Mouse (Mus musculus) left cerebral cortex, adult 8-10 months (tissue): ENCODE measurements around the gene Prap1. TPM values are rescaled to one million over a fixed set of nuclear protein-coding genes. Genes with fewer than 3 reads are reported as not detected.

ENCODE experiments used
- DNase-seq, 2 experiments: peaks; one replicate each; pipeline ENCODE4 v3.0.0; 2022; ENCODE audit warnings: low spot score in 2 of 2
- total RNA-seq, 4 experiments: library from RNA; stranded (reverse); gene quantifications; 2 replicates each; pipeline ENCODE4 v1.2.4; 2022

Prap1 gene
- total RNA-seq, 4 experiments from 2014 or later, result not detected

DNA sequence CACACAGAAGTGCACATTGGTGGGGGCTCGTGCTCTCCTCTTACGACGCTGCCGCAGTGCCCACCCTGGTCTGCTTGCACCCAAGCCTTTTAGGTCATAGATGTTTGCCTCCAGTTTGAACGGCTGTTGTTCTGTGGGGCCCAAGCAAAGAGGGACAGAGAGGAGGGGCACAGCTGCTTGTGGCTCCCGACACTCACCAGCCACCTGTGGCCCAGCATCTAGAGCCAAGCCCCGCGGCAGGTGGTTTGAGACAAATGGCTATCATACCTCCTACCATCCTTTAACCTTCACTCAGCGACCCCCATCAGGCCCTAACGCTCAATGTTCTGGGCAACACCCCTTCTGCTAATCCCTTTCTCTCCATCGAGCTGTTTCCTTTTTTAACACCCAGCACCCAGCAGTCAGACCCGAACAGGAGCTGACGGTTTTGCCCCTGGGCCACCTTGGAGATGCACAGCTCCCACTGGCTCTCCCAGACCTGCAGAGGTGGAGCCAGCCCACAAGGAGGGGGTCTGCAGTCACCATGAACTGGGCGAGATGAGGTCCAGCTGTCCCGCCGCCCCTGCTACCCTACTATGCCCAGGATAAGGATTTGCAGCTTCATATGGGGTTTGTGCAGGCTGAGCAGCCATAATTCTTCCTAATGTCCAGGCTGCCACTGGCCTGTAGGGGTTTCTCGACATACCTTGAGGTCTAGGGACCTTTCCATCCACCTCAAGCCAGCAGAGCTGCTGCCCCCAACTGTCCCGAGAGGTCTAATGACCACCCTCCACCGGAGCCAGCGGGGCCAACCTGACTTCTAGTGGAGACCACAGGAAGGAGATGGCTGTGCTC is 11.6 kb upstream of the Prap1 start:
- DNase-seq, result peak; percentile 52 to 55

- DNase-seq, result peak; percentile 80 to 97
These were observed 10.9 kb upstream of the Prap1 start, which contains the start of gene Caly for GRCm38 (mm10) chr7:140082242-140082678. TSS of gene Caly (minus strand) at chr7:140082548.

- DNase-seq, result no peak
These were observed 2.6 kb upstream of the Prap1 start for GRCm38 (mm10) chr7:140090601-140091000.

DNA sequence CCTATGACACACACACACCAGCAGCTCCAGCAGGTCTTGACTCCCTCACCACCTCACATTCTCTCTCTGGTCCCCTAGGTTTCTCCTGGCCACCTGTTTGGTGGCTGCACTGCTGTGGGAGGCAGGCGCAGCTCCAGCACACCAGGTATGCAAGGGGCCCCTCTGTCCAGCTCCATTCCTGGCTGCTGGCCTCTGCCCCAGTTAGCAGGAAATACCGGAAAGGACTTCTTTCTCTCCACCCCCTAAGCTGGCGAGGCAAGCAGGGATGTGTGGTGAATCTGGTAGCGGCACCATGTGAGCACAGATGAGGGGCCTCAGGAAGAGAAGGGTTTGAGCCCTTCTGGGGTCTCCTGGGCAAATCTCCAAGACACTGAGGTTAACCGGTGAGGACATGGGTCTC is 1.8 kb downstream of the Prap1 start:
- no peak for DNase-seq

GRCm38 (mm10) chr7:140095556-140095955 is 2.4 kb downstream of the Prap1 start:
- DNase-seq, result no peak

DNA sequence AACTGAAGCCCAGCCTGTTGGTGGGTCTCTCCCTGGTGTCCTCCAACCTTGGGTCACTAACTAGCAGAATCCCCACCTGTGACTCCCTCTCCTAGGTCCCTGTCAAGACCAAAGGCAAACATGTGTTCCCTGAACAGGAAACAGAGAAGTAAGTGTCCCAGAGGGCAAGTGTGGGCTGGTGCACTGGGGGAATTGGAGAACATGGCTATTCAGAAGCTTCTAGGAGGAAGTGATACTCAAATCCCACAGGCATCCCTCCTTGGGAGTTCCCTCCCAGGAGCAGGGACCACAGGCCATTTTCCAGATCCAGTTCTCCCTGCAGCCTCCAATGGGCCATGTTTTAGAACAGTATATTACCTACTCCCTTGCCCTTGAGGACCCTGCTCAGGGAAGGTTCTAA is 2.9 kb downstream of the Prap1 start:
- DNase-seq, result no peak

DNA sequence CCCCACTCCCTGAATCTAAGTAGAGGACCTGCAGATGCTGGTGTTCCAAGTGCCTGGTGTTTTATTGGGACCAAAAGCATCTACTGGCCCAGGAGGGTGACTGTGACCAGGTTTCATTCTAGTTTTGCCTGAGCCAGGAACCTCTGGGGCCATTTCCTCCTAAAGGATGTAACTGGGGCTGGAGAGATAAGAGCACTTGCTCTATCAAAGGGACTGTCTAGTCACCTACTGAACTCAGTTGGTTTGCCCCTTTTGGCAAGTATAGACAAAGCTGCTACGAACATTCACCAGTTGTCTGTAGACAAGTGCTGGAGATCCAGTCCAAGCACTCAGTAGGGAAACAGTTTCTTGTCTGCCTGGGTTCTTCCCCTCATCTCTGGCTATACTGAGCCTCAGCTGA is 5.3 kb downstream of the Prap1 start:
- no peak for DNase-seq

GRCm38 (mm10) chr7:140101498-140101897 is 8.3 kb downstream of the Prap1 start:
- DNase-seq, result no peak

DNA sequence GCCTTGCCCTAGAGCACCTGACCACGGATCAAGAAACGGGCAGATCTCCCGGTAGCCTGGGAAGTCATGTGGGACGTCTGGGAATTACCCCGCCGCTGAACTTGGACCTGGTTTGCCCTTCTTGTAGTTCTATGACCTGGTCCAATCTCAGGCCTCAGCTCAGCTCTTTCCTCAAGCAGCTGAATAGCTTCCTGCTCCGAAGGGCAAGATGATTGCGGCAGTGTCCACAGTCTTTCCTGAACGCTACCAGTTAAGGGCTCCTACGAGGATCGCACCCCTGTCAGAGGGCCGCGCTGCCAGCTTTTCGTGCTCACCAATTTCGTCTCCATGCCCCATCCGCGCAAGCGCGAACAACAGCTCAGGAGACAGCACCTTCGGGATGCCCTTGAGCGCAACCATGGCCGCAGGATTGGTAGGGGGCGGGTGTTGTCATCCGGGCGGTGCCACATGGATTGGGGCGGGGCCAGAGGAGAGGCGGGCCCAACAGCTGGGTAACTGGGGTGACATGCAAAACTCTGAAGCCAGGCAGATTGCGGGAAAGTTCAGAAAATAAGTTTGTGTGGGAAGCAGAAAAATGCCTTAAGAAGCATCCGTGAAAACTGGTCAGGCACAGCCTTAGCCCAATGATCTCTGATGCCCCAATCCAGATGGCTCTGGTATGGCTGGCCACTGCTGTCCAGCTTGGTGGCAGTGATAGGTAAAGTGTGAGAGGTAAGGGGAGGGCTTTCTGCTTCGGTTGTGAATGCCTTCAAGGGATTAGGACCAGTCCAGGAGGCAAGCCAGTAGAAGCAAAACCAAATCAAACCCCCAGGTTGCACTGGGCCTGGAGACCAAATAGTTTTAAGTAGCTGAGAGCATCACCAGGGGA is 9.0 kb downstream of the Prap1 start, which contains the start of gene Fuom:
Fuom (minus strand) TSS at position 449 of the 868 bp plus-strand sequence.
- DNase-seq, result peak; percentile 75 to 85

GRCm38 (mm10) chr7:140104009-140104408 is 10.8 kb downstream of the Prap1 start:
- no peak for DNase-seq

GRCm38 (mm10) chr7:140111943-140112342 is 18.7 kb downstream of the Prap1 start:
- no peak for DNase-seq

DNA sequence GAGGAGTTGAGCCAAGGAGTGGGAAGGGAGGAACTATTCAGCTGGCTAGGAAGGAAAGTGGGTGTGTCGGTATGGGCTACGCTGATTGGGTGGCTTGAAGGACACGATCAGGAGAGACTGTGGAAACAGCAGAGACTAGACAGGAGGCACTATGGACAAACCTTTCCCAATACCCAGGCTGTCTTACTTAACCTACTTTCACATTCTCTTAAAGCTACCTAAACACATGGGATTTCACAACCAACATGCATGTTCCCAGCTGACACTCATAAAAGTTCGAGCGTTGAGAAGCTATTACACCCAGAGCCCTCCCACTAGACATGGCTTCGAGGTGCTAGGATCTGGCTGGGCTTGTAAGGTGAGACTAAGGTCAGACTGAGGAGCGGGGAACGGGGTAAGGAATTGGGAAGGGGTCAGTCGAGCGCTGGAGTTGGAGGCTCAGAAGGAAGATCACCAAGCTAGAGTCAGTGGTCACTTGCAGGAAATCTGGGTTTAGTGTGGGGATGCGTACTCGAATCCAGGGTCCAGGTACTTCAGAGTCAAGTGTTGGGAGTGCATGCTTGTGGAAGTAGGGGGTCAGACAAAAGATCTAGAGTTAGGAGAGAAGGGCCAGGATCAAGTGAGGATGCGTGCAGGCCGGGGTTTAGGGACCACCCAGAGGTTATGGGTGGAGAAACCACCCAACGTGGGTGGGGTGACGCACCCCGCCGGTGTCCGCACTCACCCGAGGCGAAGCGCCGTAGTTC is 22.6 kb downstream of the Prap1 start, which contains the start of gene Paox:
Paox (plus strand) TSS at position 217 of the 746 bp plus-strand sequence.
- peak; percentile 25 to 67 for DNase-seq

- DNase-seq, result peak; percentile 73 to 81
These were observed 23.3 kb downstream of the Prap1 start, which contains the start of gene Echs1 for GRCm38 (mm10) chr7:140116329-140117054. TSS of gene Echs1 (minus strand) at chr7:140116476.

DNA sequence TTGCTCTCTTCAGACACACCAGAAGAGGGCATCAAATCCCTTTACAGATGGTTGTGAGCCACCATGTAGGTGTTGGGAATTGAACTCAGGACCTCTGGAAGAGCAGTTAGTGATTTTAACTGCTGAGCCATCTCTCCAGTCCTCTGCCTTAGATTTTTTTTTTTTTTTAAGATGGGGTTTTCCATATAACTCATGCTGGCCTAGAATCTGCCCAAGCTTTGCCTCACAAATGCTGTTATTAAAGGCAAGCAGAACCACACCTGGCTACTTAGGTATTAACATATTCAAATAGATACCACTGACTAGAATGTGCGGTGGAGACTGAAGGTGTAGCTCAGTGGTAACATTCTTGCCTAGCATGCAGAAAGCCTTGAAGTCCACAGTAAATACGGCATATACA is 27.3 kb downstream of the Prap1 start:
- no peak for DNase-seq

GRCm38 (mm10) chr7:140121338-140121910 is 28.2 kb downstream of the Prap1 start:
- no peak for DNase-seq

DNA sequence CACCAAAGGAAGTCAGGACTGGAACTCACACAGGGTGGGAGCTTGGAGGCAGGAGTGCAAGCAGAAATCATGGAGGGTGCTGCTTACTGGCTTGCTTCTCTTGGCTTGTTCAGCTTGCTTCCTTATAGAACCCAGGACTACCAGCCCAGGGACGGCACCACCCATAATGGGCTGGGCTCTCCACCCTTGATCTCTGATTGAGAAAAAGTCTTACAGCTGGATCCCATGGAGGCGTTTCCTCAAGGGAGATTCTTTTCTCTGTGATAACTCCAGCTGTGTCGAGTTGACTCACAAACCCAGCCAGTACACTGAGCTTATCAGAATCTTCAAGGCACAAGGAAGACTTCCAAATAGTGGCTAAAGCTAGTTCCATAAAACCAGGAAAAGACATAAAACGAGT is 29.6 kb downstream of the Prap1 start:
- DNase-seq, result no peak

GRCm38 (mm10) chr7:140124382-140124781 is 31.2 kb downstream of the Prap1 start:
- no peak for DNase-seq

GRCm38 (mm10) chr7:140125278-140126021 is 32.3 kb downstream of the Prap1 start:
- DNase-seq, result peak; percentile 68 to 86

GRCm38 (mm10) chr7:140126022-140126350 is 32.8 kb downstream of the Prap1 start:
- no peak for DNase-seq

- DNase-seq, result no peak
These were observed 33.7 kb downstream of the Prap1 start for GRCm38 (mm10) chr7:140126934-140127333.
